Mouse (Mus musculus) heart, postnatal 0 days (tissue): ENCODE results near the gene Stim1. TPM values are rescaled to one million over a fixed set of nuclear protein-coding genes. Genes with fewer than 3 reads are reported as not detected.

Experiments used
- ATAC-seq: fragments of 200-750 bp; cut with Nextera tagmentation; 2 replicates; pipeline ENCODE4 v1.8.0; 2017; ENCODE audit warnings: low read depth, moderate number of reproducible peaks, moderate library complexity; ENCODE audit not compliant: insufficient read depth
- DNase-seq: peaks from one replicate; pipeline ENCODE4 v3.0.0-alpha.2; 2016; ENCODE audit warnings: low spot score
- H3K27ac ChIP-seq: fragments of 300-500 bp; sonication (generic); 2 replicates; pipeline ENCODE4 v1.5.1; 2014; ENCODE audit warnings: low read depth, mild to moderate bottlenecking
- H3K27me3 ChIP-seq: fragments of 300-500 bp; sonication (generic); 2 replicates; pipeline ENCODE4 v1.6.1; 2014; ENCODE audit warnings: low read length, mixed read lengths; ENCODE audit not compliant: control insufficient read depth, insufficient read depth
- H3K36me3 ChIP-seq: fragments of 300-500 bp; sonication (generic); replicated peaks from 2 replicates; pipeline ENCODE4 v1.6.1; 2014; ENCODE audit warnings: low read length, mixed read lengths; ENCODE audit not compliant: control insufficient read depth, insufficient read depth
- H3K4me1 ChIP-seq: fragments of 300-500 bp; sonication (generic); 2 replicates; pipeline ENCODE4 v1.6.1; 2014; ENCODE audit warnings: antibody characterized with exemption; ENCODE audit not compliant: control insufficient read depth, insufficient read depth
- H3K4me2 ChIP-seq: fragments of 300-500 bp; sonication (generic); 2 replicates; pipeline ENCODE4 v1.6.1; 2014; ENCODE audit warnings: low read depth, mild to moderate bottlenecking, low read length, moderate library complexity
- H3K4me3 ChIP-seq: fragments of 300-500 bp; sonication (generic); 2 replicates; pipeline ENCODE4 v1.5.1; 2014; ENCODE audit warnings: low read depth, low read length
- H3K9ac ChIP-seq: fragments of 300-500 bp; sonication (generic); replicated peaks from 2 replicates; pipeline ENCODE4 v1.6.1; 2014; ENCODE audit warnings: low read depth, low read length, mixed read lengths
- H3K9me3 ChIP-seq: fragments of 300-500 bp; sonication (generic); replicated peaks from 2 replicates; pipeline ENCODE4 v1.6.1; 2016; ENCODE audit warnings: low read length; ENCODE audit not compliant: control insufficient read depth
- CTCF ChIP-seq: IDR thresholded peaks from 2 replicates; pipeline ENCODE4 v1.5.1; 2016; ENCODE audit warnings: antibody characterized with exemption, control low read depth, low read depth
- EP300 ChIP-seq: IDR thresholded peaks from 2 replicates; pipeline ENCODE4 v1.6.1; 2016; ENCODE audit warnings: antibody characterized with exemption, low read depth
- WGBS: fragments of 180-500 bp; shearing (Covaris S2); extraction: QIAGEN DNeasy Blood & Tissue Kit; methylation state at CpG from one replicate; pipeline ENCODE4 v1.1.7; 2014; 5-methylcytosine and 5-hydroxymethylcytosine counted together
- polyA plus RNA-seq: library from polyadenylated mRNA; unstranded; fragments of >200 nt; fragmentation: Nextera tagmentation; extraction: Ambion mirVana; gene quantifications from 2 replicates; pipeline ENCODE4 v1.2.1, GENCODE M21; 2015
- total RNA-seq: library from RNA; depleted of rRNA; stranded (reverse); fragments of >200 nt; gene quantifications from 2 replicates; pipeline ENCODE4 v1.2.3, GENCODE M21; 2014; ENCODE audit warnings: low replicate concordance

The Stim1 gene
- total and polyA plus RNA-seq, 2 experiments from 2014 or later, result 11.4 to 59.0 TPM

DNA sequence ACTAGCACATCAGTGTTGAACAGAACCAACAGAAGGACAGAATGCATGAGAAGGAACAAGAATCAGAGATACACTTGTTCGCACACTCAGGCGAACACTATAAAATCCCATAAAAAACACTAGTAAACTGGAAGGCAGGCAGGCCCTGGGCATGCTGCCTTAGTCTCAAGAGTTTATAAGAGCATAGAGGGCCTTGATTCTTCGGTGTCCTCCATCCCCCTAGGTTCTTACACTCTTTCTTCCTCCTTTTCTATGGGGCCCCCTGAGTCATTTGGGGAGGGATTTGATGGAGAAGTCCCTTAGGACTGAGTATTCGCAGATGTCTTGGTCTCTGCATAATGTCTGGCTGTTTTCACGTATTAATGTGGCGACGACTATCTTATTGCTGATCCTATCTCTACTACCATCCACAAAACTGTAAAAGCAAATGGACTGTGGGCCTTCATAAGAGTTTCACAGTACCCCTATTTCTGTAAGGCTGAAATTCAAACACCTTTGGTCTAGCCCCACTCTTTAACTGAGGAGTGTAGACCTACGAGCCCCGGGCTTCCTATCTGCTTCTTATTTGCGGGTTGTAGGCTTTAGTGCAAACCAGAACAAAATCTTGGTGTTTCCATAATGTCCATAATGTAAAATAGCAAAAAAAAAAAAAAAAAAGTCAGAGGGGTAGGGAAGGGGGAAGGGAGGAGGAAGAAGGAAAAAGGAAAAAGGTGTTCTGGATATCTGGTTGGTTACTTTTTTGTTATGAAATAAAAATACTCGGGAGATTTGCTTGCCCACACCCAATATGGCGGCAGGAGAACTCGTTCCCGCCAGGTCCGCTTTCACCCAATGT is 173.4 kb downstream of the Stim1 start:
- ATAC-seq (no peak), DNase-seq (no peak)
- WGBS, result 52% methylated on average over 15 of the region's 15 CpGs
- H3K27me3 ChIP-seq, result no peaks in the 10 kb centered on the region
- H3K27ac ChIP-seq, result no peak overlapping the region
- peaks cover 9% of the 10 kb centered on the region; the same call in 1 of the 2 replicates for H3K36me3 ChIP-seq
- no peak overlapping the region for H3K9ac ChIP-seq
- H3K4me2 ChIP-seq, result peak overlapping the region; percentile 50
- peaks cover 11% of the 10 kb centered on the region for H3K4me1 ChIP-seq
- peak overlapping the region; percentile 85 for H3K4me3 ChIP-seq
- no peak for TF ChIP-seq CTCF
- TF ChIP-seq EP300, result no peak
- no peaks in the 10 kb centered on the region for H3K9me3 ChIP-seq

DNA sequence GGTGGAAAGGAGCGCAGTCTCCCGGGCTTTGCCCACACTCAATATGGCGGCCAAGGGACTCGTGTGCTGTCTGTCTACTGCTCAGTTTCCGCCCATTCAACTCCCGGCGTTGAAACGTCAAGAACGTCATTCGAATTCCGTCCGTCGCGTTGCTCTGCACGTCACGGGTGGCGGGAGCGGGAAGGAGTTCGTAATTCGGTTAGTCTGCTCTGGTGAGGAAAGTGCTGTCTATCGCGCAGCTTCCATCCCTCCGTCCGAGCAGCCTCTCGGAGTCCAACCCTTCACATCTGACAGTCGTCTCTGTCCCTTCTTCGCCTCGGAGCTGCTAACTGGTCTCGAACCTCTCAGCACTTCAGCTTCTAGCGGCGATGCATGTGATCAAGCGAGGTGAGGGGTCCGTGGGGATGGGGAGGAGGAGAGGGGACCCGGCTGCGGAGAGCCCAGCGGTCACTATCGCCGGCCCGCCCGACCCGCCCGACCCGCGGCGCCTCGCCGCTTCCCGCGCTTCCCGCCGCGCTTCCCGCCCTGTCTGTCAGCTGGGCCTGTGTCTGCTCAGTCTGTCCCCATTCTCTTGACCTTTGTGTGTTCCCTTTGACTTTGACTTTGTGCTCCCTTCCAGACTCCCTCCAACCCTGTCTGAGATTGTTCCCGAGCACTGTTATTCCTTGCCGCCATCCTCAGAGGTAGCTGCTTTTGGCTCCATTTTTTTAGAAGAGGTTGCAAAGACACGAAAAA is 174.2 kb downstream of the Stim1 start, which contains the start of gene Rrm1:
TSS of gene Rrm1 (plus strand) at position 39 of the 735 bp plus-strand sequence.
- DNase-seq, result peak; percentile 98
- H3K27me3 ChIP-seq, result no peaks in the 10 kb centered on the region
- ATAC-seq, result peak; percentile 98
- H3K36me3 ChIP-seq, result peaks cover 17% of the 10 kb centered on the region
- H3K9ac ChIP-seq, result peak within 1 kb of the TSS; percentile 82
- peak within 1 kb of the TSS; percentile 87 for H3K4me2 ChIP-seq
- peak within 1 kb of the TSS; percentile 85 for H3K4me3 ChIP-seq
- under 1% methylated on average over 55 of the region's 56 CpGs for whole genome bisulfite sequencing
- H3K4me1 ChIP-seq, result peaks cover 11% of the 10 kb centered on the region
- no peaks in the 10 kb centered on the region for H3K9me3 ChIP-seq
- peak within 1 kb of the TSS; percentile 76 for H3K27ac ChIP-seq
- TF ChIP-seq EP300 (peak; percentile 20; the same call in 1 of the 2 replicates), CTCF (no peak)

DNA sequence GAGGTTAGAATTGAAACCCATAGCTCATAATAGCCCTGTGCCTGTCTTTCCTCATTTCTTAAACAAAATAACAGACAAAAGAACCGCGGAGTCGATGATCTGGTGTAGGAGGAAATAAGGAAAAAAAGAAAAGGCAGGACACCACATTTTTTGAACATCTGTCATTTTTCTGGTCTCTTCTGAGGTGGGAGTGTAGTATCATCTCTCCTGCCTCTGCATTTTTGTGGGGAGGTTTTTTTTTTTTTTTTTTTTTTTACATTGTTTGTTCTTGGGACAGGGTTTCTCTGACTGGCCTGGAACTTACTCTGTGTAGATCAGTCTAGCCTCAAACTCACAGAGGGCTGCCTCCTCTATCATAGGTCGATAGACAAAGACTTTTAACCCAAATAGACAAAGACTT is 174.8 kb downstream of the Stim1 start:
- TF ChIP-seq EP300 (no peak), CTCF (no peak)
- Histone ChIP-seq H3K4me3 (peak overlapping the region; percentile 85), H3K4me1 (peaks cover 11% of the 10 kb centered on the region), H3K27ac (peak overlapping the region; percentile 76), H3K27me3 (no peaks in the 10 kb centered on the region), H3K9ac (peak overlapping the region; percentile 82), H3K4me2 (peak overlapping the region; percentile 87), H3K9me3 (no peaks in the 10 kb centered on the region), H3K36me3 (peaks cover 23% of the 10 kb centered on the region)
- DNase-seq (no peak), ATAC-seq (no peak)
- 4% methylated on average over 4 of the region's 4 CpGs for WGBS

DNA sequence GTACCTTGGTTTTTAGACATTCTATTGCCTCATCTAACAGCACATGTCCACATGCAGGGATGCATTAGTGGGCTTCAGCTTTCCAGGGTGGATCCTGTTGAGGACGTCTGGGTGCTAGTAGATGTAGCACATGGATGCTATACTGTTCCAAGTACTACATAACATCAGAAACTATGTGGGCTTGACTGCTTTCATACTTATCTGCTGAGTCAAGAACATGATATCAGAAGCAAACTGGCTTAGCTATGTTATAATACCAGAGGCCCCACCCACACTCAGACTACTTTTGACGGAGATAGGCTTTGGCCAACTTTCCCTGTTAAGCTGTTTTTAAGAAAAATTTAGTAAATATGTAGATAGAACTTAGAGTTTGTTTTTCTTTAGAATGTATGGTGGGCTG is 176.7 kb downstream of the Stim1 start:
- Histone ChIP-seq H3K27me3 (no peaks in the 10 kb centered on the region), H3K4me1 (peaks cover 11% of the 10 kb centered on the region), H3K27ac (no peak overlapping the region), H3K9ac (no peak overlapping the region), H3K4me2 (no peak overlapping the region), H3K36me3 (peaks cover 38% of the 10 kb centered on the region), H3K9me3 (no peaks in the 10 kb centered on the region), H3K4me3 (no peak overlapping the region)
- ATAC-seq (no peak), DNase-seq (no peak)
- no peak for TF ChIP-seq CTCF
- TF ChIP-seq EP300, result no peak
- WGBS, result 29% methylated on average over 2 of the region's 2 CpGs

DNA sequence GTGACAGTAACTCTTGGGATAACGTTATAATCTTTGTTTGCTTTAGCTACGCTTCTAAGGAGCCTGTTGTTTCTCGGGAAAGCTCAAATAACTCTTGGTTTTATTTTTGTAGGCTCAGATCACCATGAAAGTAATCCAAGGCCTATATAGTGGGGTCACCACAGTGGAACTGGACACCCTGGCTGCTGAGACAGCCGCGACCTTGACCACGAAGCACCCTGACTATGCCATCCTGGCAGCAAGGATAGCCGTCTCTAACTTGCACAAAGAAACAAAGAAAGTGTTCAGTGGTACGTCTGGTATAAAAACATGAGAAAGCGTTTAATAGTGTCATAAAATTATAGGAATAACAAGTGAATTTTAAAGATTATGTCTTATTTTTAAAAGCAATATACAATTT is 178.8 kb downstream of the Stim1 start:
- H3K9me3 ChIP-seq, result no peaks in the 10 kb centered on the region
- no peak overlapping the region for H3K4me3 ChIP-seq
- H3K27ac ChIP-seq, result no peak overlapping the region
- TF ChIP-seq EP300 (no peak), CTCF (no peak)
- H3K36me3 ChIP-seq, result peaks cover 57% of the 10 kb centered on the region
- no peaks in the 10 kb centered on the region for H3K27me3 ChIP-seq
- DNase-seq (no peak), ATAC-seq (no peak)
- no peak overlapping the region for H3K4me2 ChIP-seq
- WGBS, result 84% methylated on average over 9 of the region's 9 CpGs
- H3K9ac ChIP-seq, result no peak overlapping the region
- H3K4me1 ChIP-seq, result peaks cover 11% of the 10 kb centered on the region
